Mouse (Mus musculus) G1E (cell line): ENCODE results near the gene Rhod. TPM values are rescaled to one million over a fixed set of nuclear protein-coding genes. Genes with fewer than 3 reads are reported as not detected.
"Not testable (repeated sequence)": the region's sequence is repeated elsewhere in the genome, so short reads cannot be mapped to it uniquely, and the experiment has no call there.

Experiments
- ATAC-seq: 2 replicates; pipeline ENCODE4 v1.8.0; 2016; ENCODE audit warnings: mild to moderate bottlenecking; ENCODE audit not compliant: insufficient number of reproducible peaks, poor library complexity, low FRiP score, severe bottlenecking; ENCODE audit errors: extremely low read depth
- DNase-seq: peaks from one replicate; pipeline ENCODE4 v3.0.0; 2012; ENCODE audit warnings: low spot score
- H3K27me3 ChIP-seq: 2 replicates; pipeline ENCODE4 v1.6.1; 2012; ENCODE audit warnings: mild to moderate bottlenecking, low read length, inconsistent platforms; ENCODE audit not compliant: insufficient read depth
- H3K36me3 ChIP-seq: replicated peaks from 2 replicates; pipeline ENCODE3; 2012; ENCODE audit warnings: mild to moderate bottlenecking, inconsistent platforms
- H3K4me1 ChIP-seq: 2 replicates; pipeline ENCODE4 v1.6.1; 2012; ENCODE audit warnings: low read depth, low read length, inconsistent platforms, mixed read lengths; ENCODE audit not compliant: insufficient read depth
- H3K4me3 ChIP-seq: 2 replicates; pipeline ENCODE4 v1.5.1; 2012; ENCODE audit warnings: low read depth, mild to moderate bottlenecking, inconsistent platforms, low read length, moderate library complexity, mixed read lengths
- H3K9me3 ChIP-seq: replicated peaks from 2 replicates; pipeline ENCODE4 v1.6.1; 2012; ENCODE audit warnings: inconsistent platforms
- CTCF ChIP-seq: IDR thresholded peaks from 2 replicates; pipeline ENCODE4 v1.5.1; 2012; ENCODE audit warnings: low read depth, low read length, inconsistent platforms, mixed read lengths
- GATA1 ChIP-seq: IDR thresholded peaks from 2 replicates; pipeline ENCODE4 v1.6.1; 2012; ENCODE audit warnings: borderline replicate concordance, low read length, inconsistent platforms, mixed read lengths
- GATA2 ChIP-seq: IDR thresholded peaks from 2 replicates; pipeline ENCODE4 v1.6.1; 2012; ENCODE audit warnings: low read depth, low read length, inconsistent platforms, borderline replicate concordance
- POLR2AphosphoS5 ChIP-seq: IDR thresholded peaks from 2 replicates; pipeline ENCODE4 v1.6.1; 2012; ENCODE audit warnings: low read depth, low read length, inconsistent platforms; ENCODE audit not compliant: insufficient replicate concordance
- TAL1 ChIP-seq: conservative IDR thresholded peaks from 2 replicates; pipeline ENCODE4 v1.6.1; 2012; ENCODE audit warnings: low read depth, low read length, inconsistent platforms, mixed read lengths
- polyA plus RNA-seq: library from polyadenylated mRNA; stranded (reverse); fragments of >175 nt; gene quantifications from 2 replicates; pipeline ENCODE4 v1.2.3, GENCODE M21; 2012
- total RNA-seq, 2 experiments: library from RNA; stranded (forward) in 1 of 2; stranded (reverse) in 1 of 2; fragments of 200-1000 nt in 1 of 2; fragments of >200 nt in 1 of 2; fragmentation: Nextera tagmentation in 1 of 2; gene quantifications; 2 replicates each; pipeline ENCODE4 v1.2.3; 2014 to 2017

Gene Rhod
- total and polyA plus RNA-seq, 3 experiments: 1.6 to 6.0 (median 2.0) TPM

GRCm38 (mm10) chr19:4387276-4387675 lies 52.0 kb downstream of the Rhod start:
- no peak for TF ChIP-seq CTCF
- no peak for TF ChIP-seq GATA1
- no peak for TF ChIP-seq POLR2AphosphoS5
- no peak for TF ChIP-seq GATA2
- TF ChIP-seq TAL1: no peak
- H3K36me3 ChIP-seq: peaks cover 64% of the 10 kb centered on the region
- H3K4me1 ChIP-seq: peaks cover 9% of the 10 kb centered on the region; the same call in 1 of the 2 replicates
- H3K27me3 ChIP-seq: no peaks in the 10 kb centered on the region
- DNase-seq (no peak), ATAC-seq (no peak)
- H3K9me3 ChIP-seq: no peaks in the 10 kb centered on the region
- no peak overlapping the region for H3K4me3 ChIP-seq

GRCm38 (mm10) chr19:4385026-4385425 lies 54.2 kb downstream of the Rhod start:
- no peak for TF ChIP-seq GATA2
- TF ChIP-seq CTCF: no peak
- no peak for TF ChIP-seq POLR2AphosphoS5
- no peak for TF ChIP-seq TAL1
- TF ChIP-seq GATA1: no peak
- DNase-seq: no peak
- no peak overlapping the region for H3K4me3 ChIP-seq
- no peaks in the 10 kb centered on the region for H3K27me3 ChIP-seq
- no peak for ATAC-seq
- H3K36me3 ChIP-seq: peaks cover 58% of the 10 kb centered on the region
- H3K4me1 ChIP-seq: peaks cover 5% of the 10 kb centered on the region; the same call in 1 of the 2 replicates
- H3K9me3 ChIP-seq: no peaks in the 10 kb centered on the region

GRCm38 (mm10) chr19:4384322-4384721 lies 54.9 kb downstream of the Rhod start:
- peaks cover 5% of the 10 kb centered on the region; the same call in 1 of the 2 replicates for H3K4me1 ChIP-seq
- H3K4me3 ChIP-seq: no peak overlapping the region
- H3K36me3 ChIP-seq: peaks cover 61% of the 10 kb centered on the region
- H3K9me3 ChIP-seq: no peaks in the 10 kb centered on the region
- TF ChIP-seq POLR2AphosphoS5: no peak
- no peak for TF ChIP-seq CTCF
- no peak for TF ChIP-seq GATA2
- TF ChIP-seq GATA1: no peak
- TF ChIP-seq TAL1: no peak
- no peak for ATAC-seq
- H3K27me3 ChIP-seq: no peaks in the 10 kb centered on the region
- no peak for DNase-seq

- H3K9me3 ChIP-seq: no peaks in the 10 kb centered on the region
- TF ChIP-seq TAL1 (no peak), GATA1 (no peak), GATA2 (no peak), POLR2AphosphoS5 (no peak), CTCF (no peak)
- H3K4me1 ChIP-seq: peaks cover 5% of the 10 kb centered on the region; the same call in 1 of the 2 replicates
- DNase-seq: no peak
- peaks cover 60% of the 10 kb centered on the region for H3K36me3 ChIP-seq
- ATAC-seq: no peak
- no peak overlapping the region for H3K4me3 ChIP-seq
- no peaks in the 10 kb centered on the region for H3K27me3 ChIP-seq
Measured at GRCm38 (mm10) chr19:4383306-4383705, 55.9 kb downstream of the Rhod start.

GRCm38 (mm10) chr19:4382303-4382702 lies 56.9 kb downstream of the Rhod start:
- H3K27me3 ChIP-seq, DNase-seq, H3K9me3 ChIP-seq, H3K4me1 ChIP-seq, H3K4me3 ChIP-seq, ATAC-seq: not testable (repeated sequence)
- peaks cover 58% of the 10 kb centered on the region for H3K36me3 ChIP-seq

Other genes starting within 250 kb of the Rhod start
- gene Tbc1d10c, start 248.1 kb downstream of the Rhod start, total RNA-seq (2014; fragmentation: Nextera tagmentation): 12.8 and 13.0 TPM in 2 replicates
- 21.9 and 26.7 TPM in 2 replicates for gene Tbc1d10c, start 248.1 kb downstream of the Rhod start, total RNA-seq (2017)
- gene Tbc1d10c, start 248.1 kb downstream of the Rhod start, polyA plus RNA-seq: 32.8 and 36.0 TPM in 2 replicates
- gene Ppp1ca, start 247.4 kb downstream of the Rhod start, total RNA-seq (2014; fragmentation: Nextera tagmentation): 270 and 304 TPM in 2 replicates
- 565 and 679 TPM in 2 replicates for gene Ppp1ca, start 247.4 kb downstream of the Rhod start, total RNA-seq (2017)
- 547 and 673 TPM in 2 replicates for gene Ppp1ca, start 247.4 kb downstream of the Rhod start, polyA plus RNA-seq
- gene Rad9a, start 237.8 kb downstream of the Rhod start, total RNA-seq (2014; fragmentation: Nextera tagmentation): 61.9 and 93.9 TPM in 2 replicates
- 27.5 and 29.2 TPM in 2 replicates for gene Rad9a, start 237.8 kb downstream of the Rhod start, total RNA-seq (2017)
- gene Rad9a, start 237.8 kb downstream of the Rhod start, polyA plus RNA-seq: 31.3 and 33.6 TPM in 2 replicates
- gene Clcf1, start 225.2 kb downstream of the Rhod start, total RNA-seq (2014; fragmentation: Nextera tagmentation): not detected in 2 replicates
- 0.06 and 0.27 TPM in 2 replicates for gene Clcf1, start 225.2 kb downstream of the Rhod start, total RNA-seq (2017)
- gene Clcf1, start 225.2 kb downstream of the Rhod start, polyA plus RNA-seq: not detected in 2 replicates
- not detected in 2 replicates for gene AC109138.7, start 225.1 kb downstream of the Rhod start, total RNA-seq (2014; fragmentation: Nextera tagmentation)
- gene AC109138.7, start 225.1 kb downstream of the Rhod start, total RNA-seq (2017): not detected in 2 replicates
- gene AC109138.7, start 225.1 kb downstream of the Rhod start, polyA plus RNA-seq: 35.4 TPM in 1 of 2 replicates, not detected in the other
- gene Pold4, start 207.5 kb downstream of the Rhod start, total RNA-seq (2014; fragmentation: Nextera tagmentation): 98.6 and 104 TPM in 2 replicates
- gene Pold4, start 207.5 kb downstream of the Rhod start, total RNA-seq (2017): 66.2 and 89.1 TPM in 2 replicates
- 26.4 and 37.1 TPM in 2 replicates for gene Pold4, start 207.5 kb downstream of the Rhod start, polyA plus RNA-seq
- 1.9 and 2.3 TPM in 2 replicates for gene Ssh3, start 170.3 kb downstream of the Rhod start, total RNA-seq (2014; fragmentation: Nextera tagmentation)
- 5.8 and 8.9 TPM in 2 replicates for gene Ssh3, start 170.3 kb downstream of the Rhod start, total RNA-seq (2017)
- gene Ssh3, start 170.3 kb downstream of the Rhod start, polyA plus RNA-seq: 0.30 and 0.32 TPM in 2 replicates
- 3.0 and 5.9 TPM in 2 replicates for gene Ankrd13d, start 156.3 kb downstream of the Rhod start, total RNA-seq (2014; fragmentation: Nextera tagmentation)
- gene Ankrd13d, start 156.3 kb downstream of the Rhod start, total RNA-seq (2017): 2.3 and 3.4 TPM in 2 replicates
- 0.95 and 1.1 TPM in 2 replicates for gene Ankrd13d, start 156.3 kb downstream of the Rhod start, polyA plus RNA-seq
- gene Grk2, start 133.2 kb downstream of the Rhod start, total RNA-seq (2014; fragmentation: Nextera tagmentation): 141 and 149 TPM in 2 replicates
- gene Grk2, start 133.2 kb downstream of the Rhod start, total RNA-seq (2017): 225 and 341 TPM in 2 replicates
- gene Grk2, start 133.2 kb downstream of the Rhod start, polyA plus RNA-seq: 335 and 342 TPM in 2 replicates
- gene Kdm2a, start 41.1 kb downstream of the Rhod start, total RNA-seq (2014; fragmentation: Nextera tagmentation): 98.7 and 106 TPM in 2 replicates
- gene Kdm2a, start 41.1 kb downstream of the Rhod start, total RNA-seq (2017): 70.2 and 73.9 TPM in 2 replicates
- gene Kdm2a, start 41.1 kb downstream of the Rhod start, polyA plus RNA-seq: 46.1 and 48.4 TPM in 2 replicates
- gene Syt12, start 38.0 kb upstream of the Rhod start, total RNA-seq (2014; fragmentation: Nextera tagmentation): not detected in 2 replicates
- 0.11 and 0.23 TPM in 2 replicates for gene Syt12, start 38.0 kb upstream of the Rhod start, total RNA-seq (2017)
- gene Syt12, start 38.0 kb upstream of the Rhod start, polyA plus RNA-seq: not detected in 2 replicates
- gene 2010003K11Rik, start 59.2 kb upstream of the Rhod start, total RNA-seq (2014; fragmentation: Nextera tagmentation): not detected in 2 replicates
- gene 2010003K11Rik, start 59.2 kb upstream of the Rhod start, total RNA-seq (2017): 0.11 TPM in 1 of 2 replicates, not detected in the other
- gene 2010003K11Rik, start 59.2 kb upstream of the Rhod start, polyA plus RNA-seq: not detected in 2 replicates
- gene Pcx, start 71.0 kb upstream of the Rhod start, total RNA-seq (2014; fragmentation: Nextera tagmentation): 2.4 and 26.3 TPM in 2 replicates
- gene Pcx, start 71.0 kb upstream of the Rhod start, total RNA-seq (2017): 2.2 and 2.5 TPM in 2 replicates
- 11.7 and 12.9 TPM in 2 replicates for gene Pcx, start 71.0 kb upstream of the Rhod start, polyA plus RNA-seq
- not detected in 2 replicates for gene Lrfn4, start 176.2 kb upstream of the Rhod start, total RNA-seq (2014; fragmentation: Nextera tagmentation)
- 0.35 and 0.49 TPM in 2 replicates for gene Lrfn4, start 176.2 kb upstream of the Rhod start, total RNA-seq (2017)
- 0.54 and 0.66 TPM in 2 replicates for gene Lrfn4, start 176.2 kb upstream of the Rhod start, polyA plus RNA-seq
- 16.3 and 21.9 TPM in 2 replicates for gene Rce1, start 186.2 kb upstream of the Rhod start, total RNA-seq (2014; fragmentation: Nextera tagmentation)
- gene Rce1, start 186.2 kb upstream of the Rhod start, total RNA-seq (2017): 16.0 and 19.7 TPM in 2 replicates
- gene Rce1, start 186.2 kb upstream of the Rhod start, polyA plus RNA-seq: 16.1 and 33.9 TPM in 2 replicates